Mouse (Mus musculus) gastrocnemius, adult 8-10 months (tissue): ENCODE data around the gene Cers2. TPM values are rescaled to one million over a fixed set of nuclear protein-coding genes. Genes with fewer than 3 reads are reported as not detected.
"Not testable (repeated sequence)": the region's sequence is repeated elsewhere in the genome, so short reads cannot be mapped to it uniquely, and the experiment has no call there.

Experiments
- DNase-seq, 2 experiments: peaks; one replicate each; pipeline ENCODE4 v3.0.0; 2022; ENCODE audit warnings: low spot score in 2 of 2
- total RNA-seq, 4 experiments: library from RNA; stranded (reverse); gene quantifications; 2 replicates each; pipeline ENCODE4 v1.2.4; 2022

Cers2 gene
- total RNA-seq, 4 experiments from 2014 or later: 13.1 to 16.7 (median 15.3) TPM

DNA sequence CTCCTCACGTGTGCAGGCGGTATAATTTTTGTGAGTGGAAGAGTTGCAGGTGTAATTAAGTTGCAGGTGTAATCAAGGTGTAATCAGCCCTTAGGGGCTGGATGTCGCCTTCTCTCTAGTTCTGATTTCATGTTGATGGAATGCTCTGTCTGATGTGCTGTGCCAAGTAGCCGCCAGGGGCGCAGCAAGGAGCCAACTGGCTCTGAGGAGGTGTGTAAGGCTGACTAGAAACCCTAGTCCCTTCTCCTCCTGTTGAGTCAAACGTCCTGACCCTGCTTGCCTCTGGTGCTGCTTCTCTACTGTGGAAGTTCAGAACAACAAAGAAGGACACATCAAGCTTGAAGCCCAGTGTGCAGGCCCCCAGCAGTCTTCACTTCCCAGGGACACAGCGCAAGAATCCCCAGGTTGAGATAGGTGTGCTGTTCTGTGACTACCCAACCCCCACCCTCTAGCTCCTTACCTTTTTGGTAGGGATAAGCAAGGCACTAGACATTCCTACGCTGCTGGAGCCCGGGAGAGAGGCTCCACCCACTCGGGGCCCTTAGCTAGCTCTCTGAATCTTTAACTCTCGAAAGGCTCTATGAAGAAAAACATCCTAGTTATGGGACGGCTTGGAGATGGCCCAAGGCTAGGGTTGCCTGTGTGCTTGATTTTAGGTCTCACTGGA, 3.0 kb downstream of the Cers2 start:
- peak; percentile 53 to 66 for DNase-seq

GRCm38 (mm10) chr3:95318548-95318947, 4.0 kb downstream of the Cers2 start:
- peak in 1 of 2 experiments; percentile 46 for DNase-seq

- DNase-seq: no peak
Observed at GRCm38 (mm10) chr3:95319110-95319509, 4.5 kb downstream of the Cers2 start.

GRCm38 (mm10) chr3:95319701-95320625, 5.4 kb downstream of the Cers2 start:
- DNase-seq: no peak

DNA sequence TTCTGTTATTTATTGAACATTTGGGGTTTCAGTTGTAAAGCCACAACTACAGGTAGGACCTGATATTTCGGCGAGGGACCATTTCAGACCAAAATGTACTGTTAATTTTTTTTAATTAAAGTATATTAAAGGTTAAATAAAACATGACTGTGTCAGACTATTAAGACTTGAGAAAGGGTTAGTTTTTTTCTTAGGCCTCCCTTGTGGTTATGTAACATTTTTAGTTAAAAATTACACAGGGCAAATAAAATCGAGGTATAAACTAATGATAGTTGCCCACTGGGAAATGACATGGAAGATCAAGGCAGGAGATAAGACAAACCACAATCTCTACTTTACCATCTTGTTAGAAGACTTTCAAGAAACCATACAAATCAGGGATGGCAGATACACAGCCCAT, 8.8 kb downstream of the Cers2 start:
- DNase-seq: no peak

DNA sequence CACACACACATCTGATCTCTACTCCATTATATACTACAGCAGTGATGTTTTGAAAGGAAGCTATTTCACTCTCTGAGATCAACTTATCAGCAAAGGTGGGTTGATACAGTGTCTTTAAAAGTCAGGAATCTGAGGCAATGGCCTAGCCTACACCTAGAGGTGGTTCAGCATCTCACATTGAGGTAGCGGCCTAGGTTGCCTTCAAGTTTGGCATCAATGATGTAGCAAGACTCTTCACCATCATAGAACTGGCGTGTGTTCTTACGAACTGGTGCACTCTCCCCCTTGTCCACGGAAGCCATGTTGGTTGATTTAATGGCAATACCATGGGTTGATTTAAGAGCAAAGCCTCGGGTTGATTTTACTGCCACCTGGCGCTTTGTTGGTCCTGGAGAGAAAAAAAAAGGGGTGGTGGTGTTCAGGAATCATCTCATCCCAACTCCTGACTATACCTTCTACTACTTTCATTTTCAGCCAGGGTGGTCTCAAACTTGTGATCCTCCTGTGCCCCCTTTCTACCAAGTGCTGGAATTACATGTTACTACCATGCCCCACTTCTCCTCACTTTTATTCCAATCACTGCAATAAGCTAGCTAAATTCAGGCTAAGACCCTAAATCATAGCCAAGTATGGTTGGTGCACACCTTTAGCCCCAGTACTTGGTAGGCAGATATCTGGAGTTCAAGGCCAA, 10.0 kb downstream of the Cers2 start:
- no peak for DNase-seq

- DNase-seq: no peak
Observed at GRCm38 (mm10) chr3:95328803-95329404, 14.3 kb downstream of the Cers2 start.

- DNase-seq: no peak
Observed at GRCm38 (mm10) chr3:95331528-95331927, 16.9 kb downstream of the Cers2 start.

DNA sequence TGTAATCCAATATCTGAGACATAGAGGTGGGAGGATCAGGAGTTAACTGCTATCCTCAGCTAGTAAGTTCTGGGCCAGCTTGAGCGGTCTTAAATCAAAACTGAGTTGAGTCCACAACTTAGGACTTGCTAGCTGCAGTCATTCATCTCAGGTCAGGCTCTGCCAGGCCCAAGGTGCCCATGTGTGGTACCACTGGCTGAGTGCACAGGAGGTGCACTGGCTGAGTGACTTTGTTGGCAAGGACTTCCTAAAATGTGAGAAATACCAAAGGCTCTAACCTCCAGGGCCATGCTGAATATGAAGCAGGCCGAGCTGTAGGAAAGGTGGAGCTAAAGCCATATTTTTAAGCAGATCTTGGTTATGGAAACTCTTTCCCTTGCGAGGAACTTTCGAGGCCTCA, 22.8 kb downstream of the Cers2 start:
- no peak for DNase-seq

GRCm38 (mm10) chr3:95338251-95338650, 23.7 kb downstream of the Cers2 start:
- no peak for DNase-seq

GRCm38 (mm10) chr3:95343356-95344000, 28.9 kb downstream of the Cers2 start:
- DNase-seq: not testable (repeated sequence)

GRCm38 (mm10) chr3:95346454-95346853, 31.9 kb downstream of the Cers2 start:
- no peak for DNase-seq

- not testable (repeated sequence) for DNase-seq
Observed at GRCm38 (mm10) chr3:95348343-95348742, 33.8 kb downstream of the Cers2 start.

GRCm38 (mm10) chr3:95349491-95349890, 34.9 kb downstream of the Cers2 start:
- DNase-seq: no peak

- not testable (repeated sequence) for DNase-seq
Observed at GRCm38 (mm10) chr3:95355911-95356544, 41.4 kb downstream of the Cers2 start.

GRCm38 (mm10) chr3:95356701-95357449, 42.3 kb downstream of the Cers2 start, which contains the start of gene Setdb1:
Gene Setdb1 (minus strand): TSS chr3:95357202.
- DNase-seq: peak; percentile 86 to 89

GRCm38 (mm10) chr3:95357746-95358145, 43.2 kb downstream of the Cers2 start:
- no peak for DNase-seq

DNA sequence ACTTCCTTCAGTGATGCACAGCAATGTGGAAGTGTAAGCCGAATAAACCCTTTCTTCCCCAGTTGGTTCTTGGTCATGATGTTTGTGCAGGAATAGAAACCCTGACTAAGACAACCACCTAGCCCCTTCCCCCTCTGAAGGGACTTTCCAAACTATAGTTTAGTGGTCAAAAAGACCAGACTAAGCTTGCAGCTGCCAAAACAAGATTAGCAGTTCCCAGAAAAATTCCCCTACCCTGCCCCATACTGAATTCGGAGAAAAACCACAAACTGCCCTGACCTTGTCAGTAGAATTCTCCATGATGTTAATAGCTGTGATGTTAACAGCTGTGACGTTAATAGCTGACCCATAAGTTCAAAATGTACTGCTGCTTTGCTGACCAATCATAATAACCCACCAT, 45.7 kb downstream of the Cers2 start:
- DNase-seq: not testable (repeated sequence)

DNA sequence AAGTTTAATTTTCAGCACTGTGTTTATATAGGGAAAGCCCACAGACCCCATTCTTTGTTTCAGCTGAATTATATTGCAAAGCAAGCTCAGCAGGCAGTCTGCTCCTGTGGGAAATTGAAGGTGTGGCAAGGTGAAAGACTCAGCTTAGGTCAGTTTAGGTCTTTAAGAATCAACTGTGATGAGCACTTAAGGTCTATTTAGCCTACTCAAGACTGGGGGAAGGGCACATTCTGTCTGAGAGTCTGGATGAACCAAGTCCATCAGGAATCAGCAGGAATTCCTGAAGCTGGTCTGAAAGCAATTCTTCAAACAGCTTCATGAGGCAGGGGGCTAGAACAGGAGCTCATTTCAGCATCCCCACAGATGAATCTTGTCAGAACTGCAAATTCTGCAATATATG, 55.5 kb downstream of the Cers2 start:
- DNase-seq: no peak
